Mouse (Mus musculus) ovary, adult 2 months (tissue): ENCODE results near the gene Methig1. TPM values are rescaled to one million over a fixed set of nuclear protein-coding genes. Genes with fewer than 3 reads are reported as not detected.

Experiments used
- polyA plus RNA-seq: library from polyadenylated mRNA; depleted of rRNA; stranded (reverse); fragments of >200 nt; gene quantifications from 2 replicates; pipeline ENCODE4 v1.2.3, GENCODE M21; 2012; rRNA removed

Gene Methig1
- 0.21 TPM in 1 of 2 replicates, not detected in the other for polyA plus RNA-seq

GRCm38 (mm10) chr15:100352711-100353250 is at the start of gene Methig1, which contains the start of gene Mettl7a2:
TSS of gene Methig1 (plus strand) at chr15:100353149.
TSS of gene Mettl7a2 (plus strand) at chr15:100353200.

GRCm38 (mm10) chr15:100304019-100304991 is 48.6 kb upstream of the Methig1 start, which contains the start of gene Mettl7a1:
TSS of gene Mettl7a1 (plus strand) at chr15:100304140.

GRCm38 (mm10) chr15:100334629-100335028 is 18.3 kb upstream of the Methig1 start, which contains the start of gene Mettl7a3:
TSS of gene Mettl7a3 (plus strand) at chr15:100334929.

GRCm38 (mm10) chr15:100364242-100364641 is 11.3 kb downstream of the Methig1 start, which contains the start of gene Higd1c:
TSS of gene Higd1c (plus strand) at chr15:100364542.

DNA sequence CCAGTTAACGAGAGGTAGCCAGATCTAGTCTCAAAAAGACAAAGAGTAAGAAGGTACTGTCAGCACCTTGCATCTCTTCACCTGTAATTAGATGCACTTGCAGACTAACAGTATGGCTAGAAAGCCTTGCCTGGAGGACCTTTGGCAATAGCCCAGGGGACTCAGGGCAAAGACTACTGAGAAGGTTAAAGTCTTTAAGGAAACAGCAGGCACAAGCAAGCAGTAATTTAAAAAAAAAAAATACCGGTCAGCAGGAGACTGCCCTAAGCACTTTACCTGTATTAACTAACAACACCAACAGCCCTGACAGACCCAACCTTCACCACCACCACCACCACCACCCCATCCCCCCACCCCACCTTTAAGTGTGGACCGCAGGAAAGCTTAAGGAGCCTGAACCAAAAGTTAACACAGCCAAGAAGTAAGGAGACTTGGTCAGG is 68.8 kb downstream of the Methig1 start, which contains the start of gene Gm5475:
Gene Gm5475 (plus strand): TSS at position 390 of the 440 bp plus-strand sequence.

GRCm38 (mm10) chr15:100424396-100425122 is 71.6 kb downstream of the Methig1 start, which contains the start of gene Slc11a2:
TSS of gene Slc11a2 (minus strand) at chr15:100425072.

Other genes with a start within 250 kb of the Methig1 start
- 56.4 and 85.6 TPM in 2 replicates for gene Atf1, start 125.3 kb upstream of the Methig1 start, polyA plus RNA-seq
- gene Tmprss12, start 72.3 kb upstream of the Methig1 start, polyA plus RNA-seq: not detected in 2 replicates
- gene Mettl7a1, start 49.0 kb upstream of the Methig1 start, polyA plus RNA-seq: 49.9 and 55.4 TPM in 2 replicates
- gene Mettl7a3, start 18.2 kb upstream of the Methig1 start, polyA plus RNA-seq: 0.31 and 0.60 TPM in 2 replicates
- gene Mettl7a2, start 51 bp downstream of the Methig1 start, polyA plus RNA-seq: 0.62 and 0.83 TPM in 2 replicates
- gene Higd1c, start 11.4 kb downstream of the Methig1 start, polyA plus RNA-seq: not detected in 2 replicates
- gene Gm5475, start 69.0 kb downstream of the Methig1 start, polyA plus RNA-seq: 0.15 and 0.24 TPM in 2 replicates
- 40.2 and 57.4 TPM in 2 replicates for gene Slc11a2, start 71.9 kb downstream of the Methig1 start, polyA plus RNA-seq
- 72.5 and 77.5 TPM in 2 replicates for gene Letmd1, start 115.9 kb downstream of the Methig1 start, polyA plus RNA-seq
- 8.7 and 10.7 TPM in 2 replicates for gene Csrnp2, start 142.3 kb downstream of the Methig1 start, polyA plus RNA-seq
- 14.9 and 16.3 TPM in 2 replicates for gene Tfcp2, start 198.9 kb downstream of the Methig1 start, polyA plus RNA-seq
- gene Pou6f1, start 246.8 kb downstream of the Methig1 start, polyA plus RNA-seq: 35.8 and 41.9 TPM in 2 replicates